Mouse (Mus musculus): ENCODE measurements around the gene Rnf208. TPM values are rescaled to one million over a fixed set of nuclear protein-coding genes. Genes with fewer than 3 reads are reported as not detected.

Gene Rnf208
- polyA plus RNA-seq, 1 experiment from 2014 or later = 30.2 TPM

GRCm38 (mm10) chr2:25271827-25272511 lies 29.9 kb downstream of the Rnf208 start, which contains the start of the genes Ssna1 and Anapc2:
Gene Ssna1, minus strand, starts transcription at chr2:25272438.
Gene Anapc2, plus strand, starts transcription at chr2:25272478.
- H3K4me1 ChIP-seq = peaks cover 35% of the 10 kb centered on the region
- H3K36me3 ChIP-seq (replicated peaks) = peaks cover 70% of the 10 kb centered on the region
- peak within 1 kb of the TSS; percentile 80 for H3K27ac ChIP-seq
- H3K9ac ChIP-seq = peak within 1 kb of the TSS; percentile 90
- peak within 1 kb of the TSS; percentile 73 for H3K4me3 ChIP-seq (replicated peaks)
- no peaks in the 10 kb centered on the region for H3K27me3 ChIP-seq
- H3K9me3 ChIP-seq = no peaks in the 10 kb centered on the region
- ATAC-seq (ENCODE audit: low FRiP score) = peak; percentile 98
- peak within 1 kb of the TSS; percentile 93 for H3K4me2 ChIP-seq
- WGBS = under 1% methylated on average over 52 of the region's 55 CpGs

- H3K4me3 ChIP-seq (replicated peaks) = peak overlapping the region; percentile 73
- peaks cover 76% of the 10 kb centered on the region for H3K36me3 ChIP-seq (replicated peaks)
- WGBS = 1% methylated on average over 29 of the region's 29 CpGs
- no peaks in the 10 kb centered on the region for H3K27me3 ChIP-seq
- H3K4me2 ChIP-seq = peak overlapping the region; percentile 93
- no peak overlapping the region for H3K27ac ChIP-seq
- H3K9me3 ChIP-seq = no peaks in the 10 kb centered on the region
- H3K9ac ChIP-seq = peak overlapping the region; percentile 90
- ATAC-seq (ENCODE audit: low FRiP score) = peak; percentile 68; the same call in 1 of the 2 replicates
- peaks cover 30% of the 10 kb centered on the region for H3K4me1 ChIP-seq
These were observed 30.5 kb downstream of the Rnf208 start for GRCm38 (mm10) chr2:25272515-25272914.

GRCm38 (mm10) chr2:25273010-25273409 lies 31.0 kb downstream of the Rnf208 start:
- H3K4me3 ChIP-seq (replicated peaks) = peak overlapping the region; percentile 73
- peaks cover 29% of the 10 kb centered on the region for H3K4me1 ChIP-seq
- no peaks in the 10 kb centered on the region for H3K9me3 ChIP-seq
- no peaks in the 10 kb centered on the region for H3K27me3 ChIP-seq
- H3K9ac ChIP-seq = peak overlapping the region; percentile 90
- 39% methylated on average over 16 of the region's 16 CpGs for WGBS
- no peak for ATAC-seq (ENCODE audit: low FRiP score)
- no peak overlapping the region for H3K27ac ChIP-seq
- H3K4me2 ChIP-seq = peak overlapping the region; percentile 93
- H3K36me3 ChIP-seq (replicated peaks) = peaks cover 76% of the 10 kb centered on the region

GRCm38 (mm10) chr2:25278928-25279882 lies 37.1 kb downstream of the Rnf208 start:
- peaks cover under 1% of the 10 kb centered on the region; the same call in 1 of the 2 replicates for H3K4me1 ChIP-seq
- H3K27me3 ChIP-seq = no peaks in the 10 kb centered on the region
- H3K4me3 ChIP-seq (replicated peaks) = no peak overlapping the region
- H3K9ac ChIP-seq = no peak overlapping the region
- H3K36me3 ChIP-seq (replicated peaks) = peaks cover 96% of the 10 kb centered on the region
- WGBS = 58% methylated on average over 13 of the region's 13 CpGs
- no peak overlapping the region for H3K27ac ChIP-seq
- no peak overlapping the region for H3K4me2 ChIP-seq
- H3K9me3 ChIP-seq = no peaks in the 10 kb centered on the region
- 0 out of 2 replicates have a peak, but pooled peaks have one; percentile 44 for ATAC-seq (ENCODE audit: low FRiP score)

GRCm38 (mm10) chr2:25285551-25285950 lies 43.5 kb downstream of the Rnf208 start:
- 0 out of 2 replicates have a peak, but pooled peaks cover 8% of the 10 kb centered on the region for H3K4me1 ChIP-seq
- WGBS = 92% methylated on average over 2 of the region's 2 CpGs
- H3K4me3 ChIP-seq (replicated peaks) = no peak overlapping the region
- H3K36me3 ChIP-seq (replicated peaks) = peaks cover 59% of the 10 kb centered on the region
- H3K27ac ChIP-seq = no peak overlapping the region
- no peak overlapping the region for H3K9ac ChIP-seq
- no peak for ATAC-seq (ENCODE audit: low FRiP score)
- peaks cover 40% of the 10 kb centered on the region for H3K27me3 ChIP-seq
- H3K9me3 ChIP-seq = no peaks in the 10 kb centered on the region
- H3K4me2 ChIP-seq = no peak overlapping the region

- Histone ChIP-seq H3K27me3 (peaks cover 48% of the 10 kb centered on the region), H3K4me2 (no peak overlapping the region), H3K9ac (no peak overlapping the region), H3K4me1 (0 out of 2 replicates have a peak, but pooled peaks cover 12% of the 10 kb centered on the region), H3K27ac (no peak overlapping the region), H3K9me3 (no peaks in the 10 kb centered on the region), H3K4me3 (replicated peaks) (no peak overlapping the region), H3K36me3 (replicated peaks) (peaks cover 51% of the 10 kb centered on the region)
- ATAC-seq (ENCODE audit: low FRiP score) = no peak
- 92% methylated on average over 1 of the region's 1 CpGs for WGBS
These were observed 44.3 kb downstream of the Rnf208 start for GRCm38 (mm10) chr2:25286314-25286713.

- ATAC-seq (ENCODE audit: low FRiP score) = no peak
- no peaks in the 10 kb centered on the region for H3K9me3 ChIP-seq
- no peak overlapping the region for H3K4me2 ChIP-seq
- H3K27ac ChIP-seq = no peak overlapping the region
- 56% methylated on average over 7 of the region's 7 CpGs for WGBS
- no peak overlapping the region for H3K9ac ChIP-seq
- peaks cover 55% of the 10 kb centered on the region for H3K27me3 ChIP-seq
- H3K4me1 ChIP-seq = peaks cover 13% of the 10 kb centered on the region
- H3K4me3 ChIP-seq (replicated peaks) = no peak overlapping the region
- peaks cover 46% of the 10 kb centered on the region for H3K36me3 ChIP-seq (replicated peaks)
These were observed 45.0 kb downstream of the Rnf208 start for GRCm38 (mm10) chr2:25286837-25287636.

GRCm38 (mm10) chr2:25287927-25288649 lies 46.0 kb downstream of the Rnf208 start, which contains the start of gene Tmem210:
Gene Tmem210, plus strand, starts transcription at chr2:25288145.
- 86% methylated on average over 6 of the region's 6 CpGs for WGBS
- Histone ChIP-seq H3K9ac (no peak within 1 kb of the TSS), H3K27me3 (peaks cover 66% of the 10 kb centered on the region), H3K27ac (no peak within 1 kb of the TSS), H3K9me3 (no peaks in the 10 kb centered on the region), H3K36me3 (replicated peaks) (peaks cover 36% of the 10 kb centered on the region), H3K4me1 (peaks cover 19% of the 10 kb centered on the region), H3K4me3 (replicated peaks) (no peak within 1 kb of the TSS), H3K4me2 (no peak within 1 kb of the TSS)
- ATAC-seq (ENCODE audit: low FRiP score) = no peak

- H3K4me1 ChIP-seq = peaks cover 19% of the 10 kb centered on the region
- no peak overlapping the region for H3K9ac ChIP-seq
- 79% methylated on average over 7 of the region's 7 CpGs for WGBS
- peaks cover 73% of the 10 kb centered on the region for H3K27me3 ChIP-seq
- H3K4me2 ChIP-seq = no peak overlapping the region
- H3K4me3 ChIP-seq (replicated peaks) = no peak overlapping the region
- no peak for ATAC-seq (ENCODE audit: low FRiP score)
- no peak overlapping the region for H3K27ac ChIP-seq
- H3K9me3 ChIP-seq = no peaks in the 10 kb centered on the region
- peaks cover 29% of the 10 kb centered on the region for H3K36me3 ChIP-seq (replicated peaks)
These were observed 46.8 kb downstream of the Rnf208 start for GRCm38 (mm10) chr2:25288734-25289345.

- Histone ChIP-seq H3K4me3 (replicated peaks) (peak within 1 kb of the TSS; percentile 30), H3K4me2 (peak within 1 kb of the TSS; percentile 25), H3K27ac (no peak within 1 kb of the TSS), H3K9me3 (no peaks in the 10 kb centered on the region), H3K4me1 (peaks cover 19% of the 10 kb centered on the region), H3K36me3 (replicated peaks) (peaks cover 21% of the 10 kb centered on the region), H3K27me3 (peaks cover 81% of the 10 kb centered on the region), H3K9ac (no peak within 1 kb of the TSS)
- no peak for ATAC-seq (ENCODE audit: low FRiP score)
- WGBS = 8% methylated on average over 11 of the region's 11 CpGs
These were observed 47.6 kb downstream of the Rnf208 start, which contains the start of gene Lrrc26 for GRCm38 (mm10) chr2:25289651-25290050. Gene Lrrc26, plus strand, starts transcription at chr2:25289915.

Data from forebrain, embryonic 12.5 days (tissue).